Mouse (Mus musculus) granulocyte monocyte progenitor cell, adult 5-6 weeks (primary cell): Measurements from ENCODE around the gene Tmem14a. TPM values are rescaled to one million over a fixed set of nuclear protein-coding genes. Genes with fewer than 3 reads are reported as not detected.
"Not testable (repeated sequence)": the region's sequence is repeated elsewhere in the genome, so short reads cannot be mapped to it uniquely, and the experiment has no call there.

Source experiments
- ATAC-seq: replicated peaks from 2 replicates; pipeline ENCODE4 v1.8.0; 2016; ENCODE audit warnings: mild to moderate bottlenecking, moderate TSS enrichment, inconsistent platforms; ENCODE audit not compliant: poor library complexity, severe bottlenecking
- total RNA-seq, 2 experiments: library from RNA; stranded (forward) in 1 of 2; stranded (reverse) in 1 of 2; fragments of 200-712, 200-1000 nt in 1 of 2; fragments of >200 nt in 1 of 2; fragmentation: Nextera tagmentation in 1 of 2; gene quantifications; 2 replicates each; pipeline ENCODE4 v1.2.3; 2014 to 2017

Tmem14a gene
- total RNA-seq, 2 experiments from 2014 or later = 1.1 to 1.4 TPM

DNA sequence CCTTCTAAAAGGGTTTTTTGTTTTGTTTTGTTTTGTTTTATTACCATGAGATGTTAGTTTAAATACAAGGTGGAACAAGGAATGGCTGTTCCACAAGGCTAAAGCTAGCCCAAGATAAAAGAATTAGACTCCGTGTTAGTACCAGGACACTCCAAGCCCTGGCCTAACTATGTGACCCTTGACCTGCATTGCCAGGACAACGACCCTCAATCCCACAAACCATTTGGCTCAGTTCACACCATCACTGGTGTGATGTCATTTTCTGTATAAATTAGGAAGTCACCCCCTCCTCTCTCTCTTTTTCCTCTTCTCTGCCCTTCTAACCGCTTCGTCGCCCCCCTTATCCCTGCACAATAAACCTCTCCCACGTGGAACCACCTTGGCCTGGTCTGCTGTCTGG lies 33.3 kb downstream of the Tmem14a start:
- no peak for ATAC-seq

- no peak for ATAC-seq
These were observed 34.4 kb downstream of the Tmem14a start for GRCm38 (mm10) chr1:21252566-21253302.

DNA sequence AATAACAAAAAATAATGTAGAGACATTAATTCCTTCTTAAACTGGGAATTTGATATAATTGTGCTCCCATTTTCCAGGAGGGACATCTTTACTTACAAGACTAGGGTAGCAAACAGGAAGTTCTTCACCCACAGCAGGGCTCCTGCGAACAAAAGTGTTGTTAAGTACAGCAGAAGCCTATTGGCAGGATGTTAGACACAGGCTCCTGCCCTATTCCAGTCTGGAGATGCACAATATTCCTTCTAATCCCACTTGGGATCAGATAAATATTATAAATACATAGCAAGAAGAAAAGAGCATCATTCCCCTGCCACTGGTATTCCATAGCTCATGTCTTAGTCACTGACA lies 34.9 kb downstream of the Tmem14a start:
- no peak for ATAC-seq

GRCm38 (mm10) chr1:21253856-21254255 lies 35.5 kb downstream of the Tmem14a start:
- no peak for ATAC-seq

DNA sequence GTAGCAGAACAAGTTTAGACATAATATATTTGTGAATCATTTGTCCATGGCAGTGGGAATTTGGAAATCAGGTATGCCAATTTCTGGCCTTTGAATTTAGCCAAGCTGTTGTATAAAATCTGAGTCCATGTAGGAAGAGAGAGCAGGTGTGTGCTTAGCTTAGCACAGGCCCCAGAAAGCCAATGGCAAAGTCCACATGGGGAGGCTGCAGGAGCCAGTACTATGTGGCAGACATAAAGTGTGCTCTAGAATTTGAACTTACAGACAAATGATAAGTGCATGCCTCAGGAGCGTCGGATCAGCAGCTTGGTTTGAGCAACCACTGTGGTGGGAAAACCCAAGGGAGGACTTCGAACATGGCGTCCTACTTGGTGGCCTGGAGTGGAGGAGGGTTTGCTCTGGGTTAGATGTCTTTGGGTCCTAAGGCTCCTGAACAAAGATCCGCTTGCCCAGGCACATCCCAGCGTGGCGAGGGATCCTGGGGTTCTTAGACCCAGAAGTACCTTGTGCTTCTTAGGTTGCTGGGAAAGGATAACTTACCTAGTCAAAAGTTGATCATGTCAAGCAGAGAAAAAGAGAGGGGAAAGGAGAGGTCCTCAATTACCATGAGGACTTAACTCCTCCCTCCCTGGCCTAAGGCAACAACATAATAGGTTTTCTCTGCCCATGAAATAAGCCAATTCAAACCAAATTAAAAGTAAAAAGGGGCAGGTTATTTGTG lies 37.4 kb downstream of the Tmem14a start:
- ATAC-seq = no peak

DNA sequence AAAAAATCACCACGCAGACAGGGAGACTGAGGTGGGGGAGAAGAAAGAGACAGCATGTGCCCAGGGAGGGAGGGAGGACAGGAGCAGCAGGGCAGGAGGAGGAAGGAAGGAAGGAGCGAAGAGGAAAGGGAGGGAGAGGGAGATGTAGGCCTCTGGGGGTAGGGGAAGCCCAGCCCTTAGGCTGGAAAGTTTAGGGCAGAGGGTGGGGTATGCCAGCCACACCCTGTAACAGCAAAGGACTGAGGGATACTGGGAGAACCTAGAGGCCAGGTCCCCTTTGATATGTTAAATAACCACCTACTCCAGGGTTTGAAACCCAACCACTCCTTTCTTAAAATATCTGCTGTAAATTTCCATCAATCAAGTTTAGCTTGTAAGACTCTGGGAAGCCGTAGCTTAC lies 38.0 kb downstream of the Tmem14a start:
- no peak for ATAC-seq

GRCm38 (mm10) chr1:21256871-21257270 lies 38.5 kb downstream of the Tmem14a start:
- ATAC-seq = no peak

- ATAC-seq = not testable (repeated sequence)
These were observed 41.6 kb downstream of the Tmem14a start for GRCm38 (mm10) chr1:21259981-21260380.

DNA sequence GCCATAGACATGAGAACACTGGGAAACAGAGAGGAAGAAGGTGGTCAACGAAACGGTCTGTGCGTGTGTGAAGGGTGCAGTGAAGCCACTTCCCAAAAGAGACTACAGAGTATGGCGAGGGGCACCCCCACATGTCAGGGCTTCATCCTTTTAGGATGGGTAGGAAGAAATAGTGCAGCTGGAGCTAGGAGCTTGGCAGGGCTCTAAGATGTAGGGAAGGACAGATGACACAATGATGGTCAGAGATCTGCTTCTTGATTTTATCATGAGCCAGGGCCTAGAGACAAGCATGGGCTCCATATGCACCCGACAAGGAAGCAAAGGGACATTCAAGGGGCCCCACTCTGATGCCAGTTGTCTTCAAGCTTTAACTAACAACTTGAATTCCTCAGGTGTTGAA lies 44.0 kb downstream of the Tmem14a start:
- ATAC-seq = no peak

DNA sequence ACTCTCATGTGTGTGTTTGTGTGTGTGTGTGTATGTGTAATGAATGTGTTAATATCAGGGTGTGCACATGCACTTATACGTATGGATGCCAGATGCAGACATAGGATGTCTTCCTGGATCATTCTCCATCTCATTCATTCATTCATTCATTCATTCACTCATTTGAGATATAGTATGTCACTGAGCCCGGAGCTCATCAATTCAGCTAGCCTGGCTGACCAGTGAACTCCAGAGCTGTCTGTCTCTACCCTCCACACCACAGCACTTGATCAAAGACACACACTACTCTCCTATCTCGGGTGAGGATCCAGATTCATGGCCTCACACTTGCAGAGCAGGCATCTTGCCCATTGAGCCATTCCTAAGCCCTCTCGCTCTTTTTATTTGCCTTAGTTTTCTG lies 45.6 kb downstream of the Tmem14a start:
- no peak for ATAC-seq

DNA sequence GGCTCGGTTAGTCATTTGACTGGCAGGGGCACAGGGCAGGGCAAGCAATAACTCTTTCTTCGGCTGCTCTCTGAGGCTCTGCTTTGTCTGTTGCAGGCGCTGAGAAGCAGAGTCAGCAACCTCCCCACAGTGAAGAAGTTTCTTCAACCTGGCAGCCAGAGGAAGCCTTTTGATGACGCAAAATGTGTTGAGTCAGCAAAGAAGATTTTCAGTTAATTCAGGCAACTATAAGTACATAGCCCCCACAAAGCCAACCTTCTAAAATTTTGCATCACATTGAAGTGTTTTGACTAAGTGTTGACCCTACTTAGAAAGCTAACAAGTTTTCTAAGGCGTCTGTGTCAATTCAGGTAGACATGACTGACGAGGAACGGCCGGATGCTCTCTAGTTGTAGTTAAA lies 46.4 kb downstream of the Tmem14a start:
- no peak for ATAC-seq

DNA sequence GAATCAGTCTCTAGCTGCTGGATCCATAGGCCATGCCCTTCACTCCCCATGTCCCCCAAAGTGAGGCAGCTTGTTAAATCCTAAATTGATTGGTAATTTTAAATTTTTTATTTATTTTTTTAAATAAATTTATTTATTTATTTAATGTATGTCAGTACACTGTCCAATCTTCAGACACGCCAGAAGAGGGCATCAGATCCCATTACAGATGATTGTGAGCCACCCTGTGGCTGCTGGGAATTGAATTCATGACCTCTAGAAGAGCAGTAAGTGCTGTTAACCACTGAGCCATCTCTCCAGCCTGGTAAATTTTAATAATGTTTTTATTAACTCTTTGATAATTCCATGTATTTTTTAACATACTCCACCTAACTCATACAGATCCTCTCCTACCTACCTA lies 48.4 kb downstream of the Tmem14a start:
- ATAC-seq = no peak

DNA sequence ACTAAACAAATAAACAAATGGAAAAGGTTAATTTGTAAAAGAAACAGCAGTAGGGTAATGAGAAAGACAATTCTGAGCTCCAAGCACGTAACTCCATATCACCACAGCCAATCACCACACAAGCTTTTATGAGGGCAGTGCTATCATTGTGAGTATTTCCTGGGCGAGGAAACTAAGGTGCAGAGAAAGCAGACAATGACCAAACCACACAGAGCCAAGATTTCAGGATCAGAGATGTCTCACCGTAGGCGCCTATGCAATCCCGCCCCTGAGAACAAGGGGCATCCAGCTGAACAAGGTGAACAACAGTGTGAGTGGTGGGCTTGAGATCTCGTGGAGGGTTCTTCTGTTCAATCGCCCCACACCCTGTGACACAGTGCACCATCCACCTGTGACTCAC lies 49.1 kb downstream of the Tmem14a start:
- ATAC-seq = not testable (repeated sequence)

GRCm38 (mm10) chr1:21271343-21272055 lies 53.1 kb downstream of the Tmem14a start:
- ATAC-seq = peak; percentile 84

DNA sequence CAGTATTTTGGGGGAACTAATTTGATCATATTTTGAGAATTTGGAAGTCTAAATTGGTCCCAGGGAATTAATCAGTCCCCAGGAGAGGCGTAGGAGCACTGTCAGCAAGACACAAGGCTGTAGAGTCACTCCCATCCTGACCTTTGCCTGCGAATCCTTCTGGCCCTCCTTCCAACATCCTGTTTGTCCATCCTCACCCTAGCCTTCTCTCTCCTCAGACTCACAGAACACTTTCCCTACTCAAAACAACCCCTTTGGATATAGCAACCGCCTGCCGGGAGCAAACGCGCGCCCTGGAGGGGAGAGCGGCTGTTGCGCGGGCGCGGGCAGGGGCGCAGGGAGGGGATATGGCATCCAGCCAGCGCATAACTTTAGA lies 53.7 kb downstream of the Tmem14a start:
- ATAC-seq = peak; percentile 20; the same call in 1 of the 2 replicates

DNA sequence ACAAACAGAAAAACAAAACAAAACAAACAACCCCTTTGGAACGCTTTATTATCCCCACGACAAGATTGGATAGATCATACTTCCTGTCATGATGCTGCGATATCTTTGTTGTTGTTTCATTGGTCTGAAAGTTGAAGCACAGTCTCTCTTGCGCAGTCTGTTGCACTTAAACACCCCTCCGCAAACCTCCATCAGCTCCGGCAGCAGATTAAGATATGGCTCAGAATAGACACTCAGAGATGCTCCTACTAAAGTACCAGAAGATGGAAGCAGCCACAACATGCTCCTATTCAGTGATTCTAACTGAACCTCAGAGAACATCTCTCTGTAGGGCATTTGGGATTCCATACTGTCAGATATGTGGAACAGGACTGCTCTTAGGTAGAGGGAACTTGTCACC lies 54.7 kb downstream of the Tmem14a start:
- ATAC-seq = no peak

DNA sequence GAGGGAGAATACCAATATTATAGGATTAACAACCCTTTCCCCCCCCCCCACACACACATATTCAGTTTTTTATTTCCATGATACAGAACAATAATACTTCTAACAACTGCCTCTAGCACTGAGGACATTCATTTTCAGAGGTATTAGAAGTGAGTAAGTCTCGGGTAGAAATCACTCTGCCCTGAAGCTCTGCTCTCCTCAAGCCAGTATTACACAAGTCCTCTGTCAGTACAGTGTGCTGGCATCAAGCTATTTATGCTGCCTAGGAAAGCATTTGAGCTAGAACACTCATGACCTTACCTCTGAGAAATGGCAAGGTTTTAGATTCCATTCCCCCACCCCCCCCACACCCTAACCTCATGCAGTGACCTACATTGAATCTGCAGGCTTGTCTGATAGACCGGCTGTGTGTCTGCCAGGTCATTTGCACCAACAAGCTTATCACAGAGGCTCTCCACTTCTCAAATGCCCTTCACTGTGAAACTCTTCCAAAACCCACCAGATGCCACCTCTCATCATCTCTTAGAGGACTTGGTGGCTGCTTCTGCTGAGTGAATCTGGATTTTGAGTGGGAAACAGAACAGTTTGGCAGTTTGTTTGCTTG lies 56.2 kb downstream of the Tmem14a start:
- no peak for ATAC-seq

DNA sequence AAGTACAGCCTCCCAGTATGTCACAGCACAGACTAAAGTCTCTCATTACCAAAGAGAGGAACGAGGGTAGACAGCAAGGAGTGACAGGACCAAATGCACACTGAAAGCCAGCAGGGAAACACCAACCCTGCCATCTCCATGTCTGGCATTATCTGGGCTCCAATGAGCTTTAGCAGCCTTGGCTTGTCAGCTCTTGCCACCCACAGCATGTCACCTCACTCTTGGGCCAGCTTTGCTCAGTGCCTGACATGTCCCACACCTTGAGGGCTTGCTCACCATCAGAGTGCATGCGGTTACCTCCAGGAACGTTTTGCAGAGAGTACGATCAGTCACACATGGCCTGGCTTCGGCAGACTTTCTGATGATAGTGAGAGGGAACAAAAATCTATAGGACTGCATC lies 57.0 kb downstream of the Tmem14a start:
- ATAC-seq = not testable (repeated sequence)

- peak; percentile 79 for ATAC-seq
These were observed 57.8 kb downstream of the Tmem14a start for GRCm38 (mm10) chr1:21276158-21276557.
